Mouse (Mus musculus) forebrain, embryonic 11.5 days (tissue): ENCODE data around the gene Akr1c6. TPM values are rescaled to one million over a fixed set of nuclear protein-coding genes. Genes with fewer than 3 reads are reported as not detected.
"Not testable (repeated sequence)": the region's sequence is repeated elsewhere in the genome, so short reads cannot be mapped to it uniquely, and the experiment has no call there.

ENCODE experiments used
- ATAC-seq: fragments of 200-750 bp; cut with Nextera tagmentation; replicated peaks from 2 replicates; pipeline ENCODE4 v1.8.0; 2017; ENCODE audit warnings: moderate TSS enrichment; ENCODE audit not compliant: low FRiP score
- DNase-seq: peaks from one replicate; pipeline ENCODE4 v3.0.0-alpha.2; 2017; ENCODE audit warnings: low spot score
- H3K27ac ChIP-seq: fragments of 300-500 bp; sonication (generic); 2 replicates; pipeline ENCODE4 v1.5.1; 2014; ENCODE audit warnings: low read depth, low read length
- H3K27me3 ChIP-seq: fragments of 300-500 bp; sonication (generic); 2 replicates; pipeline ENCODE4 v1.6.1; 2014; ENCODE audit warnings: mild to moderate bottlenecking, low read length, mixed read lengths; ENCODE audit not compliant: control insufficient read depth, insufficient read depth
- H3K36me3 ChIP-seq: fragments of 300-500 bp; sonication (generic); 2 replicates; pipeline ENCODE4 v1.6.1; 2014; ENCODE audit warnings: mild to moderate bottlenecking, low read length, moderate library complexity, mixed read lengths; ENCODE audit not compliant: control insufficient read depth, insufficient read depth
- H3K4me1 ChIP-seq: fragments of 300-500 bp; sonication (generic); replicated peaks from 2 replicates; pipeline ENCODE4 v1.6.1; 2014; ENCODE audit warnings: low read length, mixed read lengths; ENCODE audit not compliant: control insufficient read depth, insufficient read depth
- H3K4me2 ChIP-seq: fragments of 300-500 bp; sonication (generic); 2 replicates; pipeline ENCODE4 v1.6.1; 2014; ENCODE audit warnings: low read depth, mild to moderate bottlenecking, low read length, moderate library complexity, mixed read lengths; ENCODE audit not compliant: severe bottlenecking
- H3K4me3 ChIP-seq: fragments of 300-500 bp; sonication (generic); 2 replicates; pipeline ENCODE4 v1.5.1; 2014; ENCODE audit warnings: low read depth, low read length
- H3K9ac ChIP-seq: fragments of 300-500 bp; sonication (generic); 2 replicates; pipeline ENCODE4 v1.6.1; 2014; ENCODE audit warnings: low read length
- H3K9me3 ChIP-seq: fragments of 300-500 bp; sonication (generic); 2 replicates; pipeline ENCODE4 v1.6.1; 2016; ENCODE audit warnings: low read length, mixed read lengths; ENCODE audit not compliant: control insufficient read depth
- WGBS: fragments of 180-500 bp; shearing (Covaris S2); extraction: QIAGEN DNeasy Blood & Tissue Kit; methylation state at CpG from one replicate; pipeline ENCODE4 v1.1.7; 2014; 5-methylcytosine and 5-hydroxymethylcytosine counted together
- polyA plus RNA-seq: library from polyadenylated mRNA; unstranded; fragments of >200 nt; fragmentation: Nextera tagmentation; extraction: Ambion mirVana; gene quantifications from 2 replicates; pipeline ENCODE4 v1.2.1, GENCODE M21; 2014

Akr1c6 gene
- polyA plus RNA-seq, result not detected in 2 replicates

- Histone ChIP-seq H3K27ac (no peak within 1 kb of the TSS), H3K9ac (no peak within 1 kb of the TSS), H3K4me3 (no peak within 1 kb of the TSS), H3K9me3 (no peaks in the 10 kb centered on the region), H3K4me1 (no peaks in the 10 kb centered on the region), H3K36me3 (no peaks in the 10 kb centered on the region), H3K4me2 (no peak within 1 kb of the TSS), H3K27me3 (no peaks in the 10 kb centered on the region)
- DNase-seq (no peak), ATAC-seq (no peak)
These were observed at the start of gene Akr1c6 for GRCm38 (mm10) chr13:4434006-4434405. Akr1c6 (plus strand) TSS chr13:4434306.

- ATAC-seq, result no peak
- H3K36me3 ChIP-seq, result no peaks in the 10 kb centered on the region
- WGBS, result 77% methylated on average over 1 of the region's 1 CpGs
- H3K27me3 ChIP-seq, result no peaks in the 10 kb centered on the region
- H3K27ac ChIP-seq, result no peak overlapping the region
- DNase-seq, result no peak
- H3K4me2 ChIP-seq, result no peak overlapping the region
- no peak overlapping the region for H3K4me3 ChIP-seq
- H3K9me3 ChIP-seq, result no peaks in the 10 kb centered on the region
- H3K9ac ChIP-seq, result no peak overlapping the region
- no peaks in the 10 kb centered on the region for H3K4me1 ChIP-seq
These were observed 49.2 kb upstream of the Akr1c6 start for GRCm38 (mm10) chr13:4384918-4385317.

- ATAC-seq (no peak), DNase-seq (no peak)
- Histone ChIP-seq H3K36me3 (no peaks in the 10 kb centered on the region), H3K4me1 (no peaks in the 10 kb centered on the region), H3K27ac (no peak overlapping the region), H3K27me3 (no peaks in the 10 kb centered on the region), H3K4me2 (no peak overlapping the region), H3K9me3 (no peaks in the 10 kb centered on the region), H3K9ac (no peak overlapping the region), H3K4me3 (no peak overlapping the region)
These were observed 48.6 kb upstream of the Akr1c6 start for GRCm38 (mm10) chr13:4385541-4385940.

GRCm38 (mm10) chr13:4388762-4389446, 45.2 kb upstream of the Akr1c6 start:
- H3K9ac ChIP-seq, result no peak overlapping the region
- H3K27ac ChIP-seq, result no peak overlapping the region
- ATAC-seq (no peak), DNase-seq (no peak)
- WGBS, result 84% methylated on average over 2 of the region's 2 CpGs
- H3K4me1 ChIP-seq, result no peaks in the 10 kb centered on the region
- H3K9me3 ChIP-seq, result no peaks in the 10 kb centered on the region
- H3K36me3 ChIP-seq, result no peaks in the 10 kb centered on the region
- no peak overlapping the region for H3K4me3 ChIP-seq
- no peaks in the 10 kb centered on the region for H3K27me3 ChIP-seq
- no peak overlapping the region for H3K4me2 ChIP-seq

- not testable (repeated sequence) for H3K27me3 ChIP-seq, ATAC-seq, H3K4me1 ChIP-seq
These were observed 33.7 kb upstream of the Akr1c6 start for GRCm38 (mm10) chr13:4400360-4400759.

GRCm38 (mm10) chr13:4400831-4401230, 33.3 kb upstream of the Akr1c6 start:
- DNase-seq, result no peak
- H3K4me1 ChIP-seq, result no peaks in the 10 kb centered on the region
- WGBS, result 93% methylated on average over 2 of the region's 2 CpGs
- H3K27me3 ChIP-seq, result no peaks in the 10 kb centered on the region
- H3K4me2 ChIP-seq, result no peak overlapping the region
- no peaks in the 10 kb centered on the region for H3K36me3 ChIP-seq
- H3K9me3 ChIP-seq, result no peaks in the 10 kb centered on the region; the same call in 1 of the 2 replicates
- no peak overlapping the region for H3K27ac ChIP-seq
- H3K4me3 ChIP-seq, result no peak overlapping the region
- ATAC-seq, result no peak
- H3K9ac ChIP-seq, result no peak overlapping the region

More at GRCm38 (mm10) chr13:4400360-4400759, 33.7 kb upstream of the Akr1c6 start:
- not testable (repeated sequence) for H3K27ac ChIP-seq, H3K4me3 ChIP-seq, H3K36me3 ChIP-seq, DNase-seq, H3K9me3 ChIP-seq, H3K9ac ChIP-seq, H3K4me2 ChIP-seq
- WGBS, result 71% methylated on average over 1 of the region's 1 CpGs

GRCm38 (mm10) chr13:4402221-4402620, 31.9 kb upstream of the Akr1c6 start:
- ATAC-seq (no peak), DNase-seq (no peak)
- no peak overlapping the region for H3K27ac ChIP-seq
- H3K4me2 ChIP-seq, result no peak overlapping the region
- no peaks in the 10 kb centered on the region for H3K36me3 ChIP-seq
- H3K9me3 ChIP-seq, result no peaks in the 10 kb centered on the region; the same call in 1 of the 2 replicates
- H3K4me1 ChIP-seq, result no peaks in the 10 kb centered on the region
- H3K9ac ChIP-seq, result no peak overlapping the region
- H3K4me3 ChIP-seq, result no peak overlapping the region
- no peaks in the 10 kb centered on the region for H3K27me3 ChIP-seq

GRCm38 (mm10) chr13:4404726-4405125, 29.4 kb upstream of the Akr1c6 start:
- no peak overlapping the region for H3K4me2 ChIP-seq
- no peak for ATAC-seq

GRCm38 (mm10) chr13:4406771-4407170, 27.3 kb upstream of the Akr1c6 start:
- H3K9me3 ChIP-seq, result no peaks in the 10 kb centered on the region; the same call in 1 of the 2 replicates
- H3K27me3 ChIP-seq, result no peaks in the 10 kb centered on the region
- H3K4me1 ChIP-seq, result no peaks in the 10 kb centered on the region
- WGBS, result 86% methylated on average over 1 of the region's 1 CpGs
- H3K36me3 ChIP-seq, result no peaks in the 10 kb centered on the region
- ATAC-seq, result no peak
- H3K4me2 ChIP-seq, result no peak overlapping the region
- H3K27ac ChIP-seq, result no peak overlapping the region
- no peak for DNase-seq
- H3K9ac ChIP-seq, result no peak overlapping the region
- H3K4me3 ChIP-seq, result no peak overlapping the region

More at GRCm38 (mm10) chr13:4404726-4405125, 29.4 kb upstream of the Akr1c6 start:
- Histone ChIP-seq H3K4me1 (no peaks in the 10 kb centered on the region), H3K9ac (no peak overlapping the region), H3K4me3 (no peak overlapping the region), H3K27me3 (no peaks in the 10 kb centered on the region), H3K9me3 (no peaks in the 10 kb centered on the region; the same call in 1 of the 2 replicates), H3K36me3 (no peaks in the 10 kb centered on the region), H3K27ac (no peak overlapping the region)
- DNase-seq, result no peak
